Mouse (Mus musculus): ENCODE data around the gene Smyd5. TPM values are rescaled to one million over a fixed set of nuclear protein-coding genes. Genes with fewer than 3 reads are reported as not detected.
A peak's percentile ranks its signal among the peaks of the same experiment; 100 is the strongest.

Gene Smyd5
- 56.2 and 59.1 TPM in 2 replicates for polyA plus RNA-seq (2015; fragmentation: Nextera tagmentation; extraction: Ambion mirVana)

DNA sequence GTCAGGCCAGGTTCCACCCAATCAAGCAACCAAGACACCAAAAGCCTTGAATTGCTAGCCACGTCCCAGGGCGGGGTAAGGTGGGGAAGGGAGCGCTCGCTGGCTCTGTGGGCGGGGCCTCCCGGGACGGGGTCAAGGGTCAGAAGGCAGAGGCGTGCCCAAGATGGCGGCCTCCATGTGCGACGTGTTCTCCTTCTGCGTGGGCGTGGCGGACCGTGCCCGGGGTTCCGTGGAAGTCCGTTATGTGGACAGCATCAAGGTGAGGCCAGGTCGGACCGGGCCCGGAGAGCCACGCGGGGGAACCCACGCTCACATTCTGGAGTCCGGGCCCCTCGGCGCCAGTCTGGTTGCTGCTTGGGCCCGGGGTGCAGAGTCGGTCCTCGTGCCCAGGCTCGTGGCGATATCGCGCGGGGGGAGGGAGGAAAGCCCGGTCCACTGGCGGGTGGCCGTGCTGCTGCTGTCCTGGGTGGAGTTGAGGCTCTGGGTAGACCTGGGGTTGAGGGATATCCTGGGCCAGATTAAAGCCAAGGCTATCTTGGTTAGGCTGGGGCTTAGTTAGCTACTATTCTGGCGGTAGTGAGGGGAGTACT lies at the start of gene Smyd5:
Gene Smyd5, plus strand, starts transcription at position 148 of the 590 bp plus-strand sequence.
- peak within 1 kb of the TSS; percentile 97 for H3K4me3 ChIP-seq
- peak within 1 kb of the TSS; percentile 79 for H3K4me2 ChIP-seq
- H3K27me3 ChIP-seq, result no peaks in the 10 kb centered on the region
- no peaks in the 10 kb centered on the region for H3K9me3 ChIP-seq
- H3K9ac ChIP-seq, result peak within 1 kb of the TSS; percentile 88
- peak within 1 kb of the TSS; percentile 28; the same call in 1 of the 2 replicates for H3K27ac ChIP-seq
- peak; percentile 81 for ATAC-seq (ENCODE audit: insufficient number of reproducible peaks, insufficient read depth, low FRiP score, low TSS enrichment, low read depth)
- WGBS, result under 1% methylated on average over 36 of the region's 39 CpGs
- H3K36me3 ChIP-seq, result no peaks in the 10 kb centered on the region
- H3K4me1 ChIP-seq, result peaks cover 13% of the 10 kb centered on the region

DNA sequence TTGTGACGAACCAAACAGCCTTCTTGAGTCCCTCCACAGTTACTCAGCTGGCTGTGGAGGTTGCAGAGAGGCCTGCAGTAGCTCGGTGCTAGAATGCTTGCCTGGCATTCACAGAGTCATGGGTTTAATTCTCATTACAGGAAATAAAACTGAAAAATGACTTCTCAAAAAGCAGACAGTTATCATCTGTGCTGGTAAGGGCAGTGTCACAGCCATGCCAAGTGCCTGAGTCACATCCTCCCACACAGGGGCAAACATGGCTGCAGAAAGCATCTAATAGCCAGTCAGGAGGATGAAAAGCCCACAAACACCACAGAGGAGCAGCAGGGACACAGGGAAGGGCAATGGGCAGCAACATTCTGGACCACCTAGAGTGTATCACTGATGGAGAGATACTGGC lies 49.0 kb upstream of the Smyd5 start:
- no peak overlapping the region for H3K4me3 ChIP-seq
- no peak overlapping the region for H3K27ac ChIP-seq
- 0 out of 2 replicates have a peak, but pooled peaks cover 3% of the 10 kb centered on the region for H3K9me3 ChIP-seq
- 77% methylated on average over 2 of the region's 2 CpGs for WGBS
- no peak for ATAC-seq (ENCODE audit: insufficient number of reproducible peaks, insufficient read depth, low FRiP score, low TSS enrichment, low read depth)
- no peaks in the 10 kb centered on the region for H3K36me3 ChIP-seq
- peaks cover 8% of the 10 kb centered on the region for H3K4me1 ChIP-seq
- no peak overlapping the region for H3K9ac ChIP-seq
- no peak overlapping the region for H3K4me2 ChIP-seq
- H3K27me3 ChIP-seq, result peaks cover 9% of the 10 kb centered on the region

GRCm38 (mm10) chr6:85388608-85389007 lies 43.2 kb upstream of the Smyd5 start:
- Histone ChIP-seq H3K36me3 (no peaks in the 10 kb centered on the region), H3K4me3 (no peak overlapping the region), H3K9ac (no peak overlapping the region), H3K9me3 (0 out of 2 replicates have a peak, but pooled peaks cover 3% of the 10 kb centered on the region), H3K27ac (no peak overlapping the region), H3K4me1 (0 out of 2 replicates have a peak, but pooled peaks cover 3% of the 10 kb centered on the region), H3K4me2 (no peak overlapping the region), H3K27me3 (peaks cover 9% of the 10 kb centered on the region)
- WGBS, result 75% methylated on average over 5 of the region's 5 CpGs
- ATAC-seq (ENCODE audit: insufficient number of reproducible peaks, insufficient read depth, low FRiP score, low TSS enrichment, low read depth), result no peak

DNA sequence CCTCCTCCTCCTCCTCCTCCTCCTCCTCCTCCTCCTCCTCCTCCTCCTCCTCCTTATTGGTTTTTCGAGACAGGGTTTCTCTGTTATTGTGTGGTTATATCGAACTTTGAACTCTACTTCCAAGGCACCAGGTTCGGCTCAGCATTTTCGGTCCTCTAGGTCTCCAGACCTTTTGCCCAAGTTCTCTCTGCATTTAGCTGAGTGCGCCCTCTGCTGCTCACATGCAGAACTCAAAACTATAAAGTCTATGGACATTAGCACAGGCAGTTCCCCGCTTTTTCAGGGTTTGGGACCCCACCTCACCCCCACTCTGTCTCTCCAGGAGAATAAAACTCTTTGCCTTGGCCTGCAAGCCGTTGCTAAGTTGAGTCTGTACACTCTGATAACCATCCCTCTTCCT lies 40.0 kb upstream of the Smyd5 start:
- H3K27me3 ChIP-seq, result no peaks in the 10 kb centered on the region; the same call in 1 of the 2 replicates
- WGBS, result 24% methylated on average over 6 of the region's 7 CpGs
- ATAC-seq (ENCODE audit: insufficient number of reproducible peaks, insufficient read depth, low FRiP score, low TSS enrichment, low read depth), result no peak
- H3K4me3 ChIP-seq, result no peak overlapping the region
- 0 out of 2 replicates have a peak, but pooled peaks cover under 1% of the 10 kb centered on the region for H3K4me1 ChIP-seq
- H3K9me3 ChIP-seq, result no peaks in the 10 kb centered on the region
- no peak overlapping the region for H3K9ac ChIP-seq
- H3K4me2 ChIP-seq, result no peak overlapping the region
- no peak overlapping the region for H3K27ac ChIP-seq
- no peaks in the 10 kb centered on the region for H3K36me3 ChIP-seq

DNA sequence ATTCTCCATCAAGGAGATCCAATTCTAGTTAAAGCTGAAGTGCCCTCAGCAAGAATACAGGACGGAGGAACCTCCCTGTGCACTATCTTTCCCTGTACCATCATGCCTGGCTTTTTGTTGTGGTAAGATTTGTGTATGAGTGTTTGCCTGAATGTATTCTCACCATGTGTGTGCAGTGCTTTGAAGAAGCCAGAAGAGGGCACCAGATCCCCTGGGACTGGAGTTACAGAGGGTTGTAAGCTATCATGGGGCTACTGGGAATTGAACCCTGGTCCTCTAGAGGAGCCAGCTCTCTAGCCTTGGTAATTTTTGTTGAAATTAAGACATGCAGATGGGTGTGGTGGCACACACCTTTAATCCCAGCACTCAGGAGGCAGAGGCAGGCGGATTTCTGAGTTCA lies 36.4 kb upstream of the Smyd5 start:
- H3K9ac ChIP-seq, result no peak overlapping the region
- H3K27ac ChIP-seq, result no peak overlapping the region
- ATAC-seq (ENCODE audit: insufficient number of reproducible peaks, insufficient read depth, low FRiP score, low TSS enrichment, low read depth), result no peak
- no peaks in the 10 kb centered on the region for H3K9me3 ChIP-seq
- H3K36me3 ChIP-seq, result no peaks in the 10 kb centered on the region
- no peak overlapping the region for H3K4me3 ChIP-seq
- H3K4me1 ChIP-seq, result 0 out of 2 replicates have a peak, but pooled peaks cover 2% of the 10 kb centered on the region
- WGBS, result 68% methylated on average over 2 of the region's 2 CpGs
- no peak overlapping the region for H3K4me2 ChIP-seq
- no peaks in the 10 kb centered on the region; the same call in 1 of the 2 replicates for H3K27me3 ChIP-seq

GRCm38 (mm10) chr6:85397165-85397564 lies 34.6 kb upstream of the Smyd5 start:
- H3K4me3 ChIP-seq, result no peak overlapping the region
- no peaks in the 10 kb centered on the region for H3K9me3 ChIP-seq
- 9% methylated on average over 1 of the region's 1 CpGs for WGBS
- 0 out of 2 replicates have a peak, but pooled peaks cover 2% of the 10 kb centered on the region for H3K4me1 ChIP-seq
- H3K36me3 ChIP-seq, result no peaks in the 10 kb centered on the region
- no peak overlapping the region for H3K27ac ChIP-seq
- H3K27me3 ChIP-seq, result no peaks in the 10 kb centered on the region
- no peak for ATAC-seq (ENCODE audit: insufficient number of reproducible peaks, insufficient read depth, low FRiP score, low TSS enrichment, low read depth)
- no peak overlapping the region for H3K9ac ChIP-seq
- no peak overlapping the region for H3K4me2 ChIP-seq

DNA sequence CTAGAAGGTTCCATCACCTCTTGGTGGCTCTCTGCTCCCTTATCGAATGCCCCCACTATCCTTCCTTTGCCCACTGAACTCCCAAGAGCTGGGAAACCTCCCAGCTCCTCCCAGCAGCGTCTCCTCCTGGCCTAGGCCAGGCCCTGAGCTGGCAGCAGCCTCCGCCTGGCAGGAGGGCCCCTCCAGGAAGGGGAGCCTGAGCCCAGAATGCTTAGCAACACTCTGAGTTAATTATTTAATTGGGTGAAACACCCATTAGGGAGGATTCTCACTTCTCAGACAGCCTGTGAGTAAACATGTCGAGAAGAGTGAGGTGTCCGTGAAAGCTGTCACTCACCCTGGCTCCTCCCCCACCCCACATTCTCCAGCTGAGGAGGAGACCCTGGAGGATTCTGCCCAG lies 32.1 kb upstream of the Smyd5 start:
- 40% methylated on average over 5 of the region's 5 CpGs for WGBS
- 0 out of 2 replicates have a peak, but pooled peaks cover 2% of the 10 kb centered on the region for H3K27me3 ChIP-seq
- H3K9ac ChIP-seq, result no peak overlapping the region; the same call in 1 of the 2 replicates
- H3K27ac ChIP-seq, result no peak overlapping the region
- H3K36me3 ChIP-seq, result no peaks in the 10 kb centered on the region
- no peak for ATAC-seq (ENCODE audit: insufficient number of reproducible peaks, insufficient read depth, low FRiP score, low TSS enrichment, low read depth)
- H3K4me1 ChIP-seq, result 0 out of 2 replicates have a peak, but pooled peaks cover 2% of the 10 kb centered on the region
- no peak overlapping the region for H3K4me2 ChIP-seq
- H3K4me3 ChIP-seq, result no peak overlapping the region
- no peaks in the 10 kb centered on the region for H3K9me3 ChIP-seq

- Histone ChIP-seq H3K4me1 (0 out of 2 replicates have a peak, but pooled peaks cover 2% of the 10 kb centered on the region), H3K4me2 (no peak overlapping the region), H3K27me3 (peaks cover 20% of the 10 kb centered on the region), H3K27ac (no peak overlapping the region), H3K9ac (no peak overlapping the region), H3K9me3 (no peaks in the 10 kb centered on the region), H3K4me3 (no peak overlapping the region), H3K36me3 (no peaks in the 10 kb centered on the region)
- 49% methylated on average over 2 of the region's 2 CpGs for WGBS
- ATAC-seq (ENCODE audit: insufficient number of reproducible peaks, insufficient read depth, low FRiP score, low TSS enrichment, low read depth), result no peak
Measured at GRCm38 (mm10) chr6:85402613-85403012, 29.2 kb upstream of the Smyd5 start.

DNA sequence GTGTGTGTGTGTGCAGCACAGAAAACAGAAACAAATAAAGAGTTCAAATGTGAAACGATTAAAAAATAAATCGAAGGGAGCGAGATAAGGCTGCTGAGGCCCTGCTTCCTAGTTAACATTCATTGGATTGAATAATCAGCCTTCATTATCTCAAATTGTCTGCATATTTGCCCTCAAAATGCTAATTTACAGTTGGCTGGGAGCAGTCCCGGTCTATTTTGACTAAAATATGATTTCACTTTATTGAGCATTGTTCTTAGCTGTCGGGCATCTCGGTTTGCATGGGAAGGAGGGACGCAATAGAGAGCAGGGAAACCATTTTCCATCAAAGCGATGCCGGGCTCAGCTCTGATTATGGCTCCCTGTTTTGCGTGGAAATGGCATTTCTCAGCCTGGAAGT lies 28.8 kb upstream of the Smyd5 start:
- Histone ChIP-seq H3K36me3 (no peaks in the 10 kb centered on the region), H3K27me3 (peaks cover 24% of the 10 kb centered on the region), H3K9ac (no peak overlapping the region), H3K4me1 (0 out of 2 replicates have a peak, but pooled peaks cover 2% of the 10 kb centered on the region), H3K4me3 (no peak overlapping the region), H3K4me2 (no peak overlapping the region), H3K27ac (no peak overlapping the region), H3K9me3 (no peaks in the 10 kb centered on the region)
- 77% methylated on average over 10 of the region's 10 CpGs for WGBS
- no peak for ATAC-seq (ENCODE audit: insufficient number of reproducible peaks, insufficient read depth, low FRiP score, low TSS enrichment, low read depth)

- peaks cover 12% of the 10 kb centered on the region for H3K4me1 ChIP-seq
- ATAC-seq (ENCODE audit: insufficient number of reproducible peaks, insufficient read depth, low FRiP score, low TSS enrichment, low read depth), result no peak
- peak overlapping the region; percentile 46 for H3K4me2 ChIP-seq
- peak overlapping the region; percentile 32; the same call in 1 of the 2 replicates for H3K9ac ChIP-seq
- WGBS, result under 1% methylated on average over 31 of the region's 31 CpGs
- H3K27me3 ChIP-seq, result peaks cover 53% of the 10 kb centered on the region
- no peaks in the 10 kb centered on the region for H3K9me3 ChIP-seq
- H3K27ac ChIP-seq, result no peak overlapping the region
- peak overlapping the region; percentile 26 for H3K4me3 ChIP-seq
- no peaks in the 10 kb centered on the region for H3K36me3 ChIP-seq
Measured at GRCm38 (mm10) chr6:85409003-85409402, 22.8 kb upstream of the Smyd5 start.

DNA sequence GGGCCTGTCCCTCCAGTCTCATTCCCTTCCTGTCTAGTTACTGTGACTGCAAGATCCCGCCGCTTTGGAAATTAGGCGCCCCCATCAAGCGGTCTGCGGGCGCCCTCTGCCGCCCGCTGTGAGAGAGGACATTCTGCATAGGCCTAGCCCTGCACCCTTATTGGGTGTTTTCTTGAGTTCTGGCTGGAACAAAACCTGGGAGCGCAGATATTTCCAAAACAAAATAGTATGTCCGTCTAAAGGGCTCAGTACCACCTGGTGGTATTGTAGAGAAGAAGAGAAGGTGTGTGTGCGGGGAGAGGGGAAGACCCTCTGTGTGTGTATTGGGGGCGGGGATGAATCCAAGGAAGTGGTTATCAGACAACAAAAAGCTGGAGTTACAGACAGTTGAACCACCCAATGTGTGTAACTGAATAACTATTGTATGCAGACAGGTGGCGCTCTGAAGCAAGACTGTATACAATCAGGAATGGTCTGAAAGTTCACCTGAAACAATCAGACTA lies 21.0 kb upstream of the Smyd5 start:
- H3K36me3 ChIP-seq, result no peaks in the 10 kb centered on the region
- ATAC-seq (ENCODE audit: insufficient number of reproducible peaks, insufficient read depth, low FRiP score, low TSS enrichment, low read depth), result peak; percentile 39; the same call in 1 of the 2 replicates
- no peak overlapping the region for H3K4me3 ChIP-seq
- 11% methylated on average over 13 of the region's 13 CpGs for WGBS
- H3K4me1 ChIP-seq, result peaks cover 12% of the 10 kb centered on the region
- H3K4me2 ChIP-seq, result peak overlapping the region; percentile 32
- no peak overlapping the region for H3K27ac ChIP-seq
- H3K9ac ChIP-seq, result no peak overlapping the region
- peaks cover 52% of the 10 kb centered on the region for H3K27me3 ChIP-seq
- H3K9me3 ChIP-seq, result no peaks in the 10 kb centered on the region

DNA sequence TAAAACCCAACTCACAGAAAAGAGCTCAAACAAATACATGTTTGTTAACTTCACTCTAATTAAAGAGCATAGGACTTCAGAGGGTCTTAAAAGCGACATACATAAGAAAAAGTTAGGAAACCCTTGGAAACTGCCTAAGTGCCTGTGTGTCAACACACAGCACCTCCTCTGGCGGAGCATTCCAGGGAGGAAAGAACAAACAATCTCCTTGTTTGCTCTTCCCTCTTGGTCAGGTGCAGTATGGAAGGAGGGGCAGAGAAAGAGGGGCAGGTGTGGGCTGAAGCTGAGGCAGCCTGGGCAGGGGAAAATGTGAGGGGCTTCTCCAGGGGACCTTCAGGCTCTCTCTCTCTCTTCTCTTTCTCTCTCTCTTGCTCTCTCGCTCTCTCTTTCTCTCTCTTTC lies 16.0 kb upstream of the Smyd5 start:
- Histone ChIP-seq H3K27me3 (peaks cover 12% of the 10 kb centered on the region), H3K27ac (no peak overlapping the region), H3K36me3 (no peaks in the 10 kb centered on the region), H3K4me2 (no peak overlapping the region), H3K9ac (no peak overlapping the region), H3K4me3 (no peak overlapping the region), H3K9me3 (no peaks in the 10 kb centered on the region), H3K4me1 (no peaks in the 10 kb centered on the region)
- no peak for ATAC-seq (ENCODE audit: insufficient number of reproducible peaks, insufficient read depth, low FRiP score, low TSS enrichment, low read depth)
- 63% methylated on average over 3 of the region's 3 CpGs for WGBS

Data from embryonic facial prominence, embryonic 13.5 days (tissue).